Mouse (Mus musculus): ENCODE data around the gene Kmt5c. TPM values are rescaled to one million over a fixed set of nuclear protein-coding genes. Genes with fewer than 3 reads are reported as not detected.

Kmt5c gene
- 22.8 and 37.7 TPM in 2 replicates for polyA plus RNA-seq (2015; fragmentation: Nextera tagmentation; extraction: Ambion mirVana)

DNA sequence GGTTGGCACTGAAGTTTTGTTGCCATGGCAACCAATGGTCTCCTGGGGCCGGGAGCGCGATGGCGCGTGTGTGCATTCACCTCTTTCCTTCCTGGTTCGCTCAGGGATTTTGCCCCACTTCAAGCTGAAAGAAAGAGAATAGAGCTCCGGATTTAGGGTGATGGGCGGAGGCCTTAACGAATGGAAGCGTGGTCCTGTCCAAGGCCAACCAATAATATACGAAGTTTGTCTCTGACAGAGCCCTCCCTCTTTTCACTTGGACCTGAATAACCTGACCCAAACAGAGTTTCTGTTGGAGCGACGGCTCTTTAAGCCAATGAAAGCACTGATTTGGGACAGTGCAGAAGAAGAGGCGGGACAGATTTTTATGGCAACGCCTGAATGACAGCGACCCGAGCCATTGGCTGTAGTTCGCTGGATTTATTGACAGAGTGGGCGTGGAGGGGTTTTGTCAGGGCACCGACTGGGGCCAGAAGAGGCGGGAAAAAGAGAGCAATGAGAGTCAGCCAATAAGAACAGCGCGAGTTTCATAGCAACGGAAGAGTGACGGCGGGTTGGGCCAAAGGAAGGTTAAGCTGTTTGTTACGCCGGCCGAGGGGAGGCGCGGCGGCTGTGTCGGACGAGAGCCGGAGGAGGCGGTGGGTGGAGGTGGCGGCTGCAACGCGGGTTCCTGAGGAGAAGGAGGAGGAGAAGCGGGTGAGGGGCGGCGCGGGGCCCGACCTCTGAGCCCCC lies at the start of gene Kmt5c:
TSS of gene Kmt5c (plus strand) at position 572 of the 732 bp plus-strand sequence.

DNA sequence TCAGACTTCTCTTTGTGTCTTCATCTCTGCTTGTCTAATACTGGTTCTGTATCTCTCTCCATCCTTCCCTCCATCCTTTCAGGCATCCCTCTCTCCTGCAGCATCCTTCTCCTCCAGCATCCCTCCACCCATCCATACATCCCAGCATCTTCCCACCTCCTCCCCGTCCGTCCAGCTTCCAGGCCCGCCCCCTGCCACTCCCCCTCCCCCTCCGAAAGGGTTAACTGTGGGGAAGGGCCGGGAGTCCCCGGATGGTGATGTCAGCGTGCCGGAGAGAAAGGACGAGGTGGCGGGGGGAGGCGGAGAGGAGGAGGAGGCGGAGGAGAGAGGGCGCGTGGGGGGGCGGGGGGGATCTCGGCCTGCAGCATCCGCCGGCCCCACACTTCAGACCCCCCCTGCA lies 49.5 kb upstream of the Kmt5c start, which contains the start of gene Brsk1:
TSS of gene Brsk1 (plus strand) at position 218 of the 400 bp plus-strand sequence.

DNA sequence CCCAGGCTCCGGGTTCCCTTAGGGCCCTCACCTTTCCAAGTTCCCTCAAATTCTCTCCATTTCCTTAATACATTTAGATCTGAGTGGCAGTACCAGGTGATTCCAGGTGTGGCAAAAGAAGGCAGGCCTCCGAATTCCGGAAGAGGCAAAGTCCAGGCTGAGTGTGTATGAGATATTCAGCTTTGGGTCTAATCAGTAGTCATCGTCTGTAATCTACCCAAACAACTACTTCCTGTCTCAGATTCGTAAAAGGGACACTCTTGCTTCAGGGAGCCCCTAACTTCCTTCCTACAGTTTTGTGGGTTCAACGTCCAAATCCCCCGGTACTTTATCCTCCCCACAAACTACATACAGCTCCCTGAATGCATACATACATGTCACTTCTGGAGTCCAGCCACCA lies 14.7 kb upstream of the Kmt5c start, which contains the start of gene Tmem150b:
TSS of gene Tmem150b (minus strand) at position 81 of the 400 bp plus-strand sequence.

DNA sequence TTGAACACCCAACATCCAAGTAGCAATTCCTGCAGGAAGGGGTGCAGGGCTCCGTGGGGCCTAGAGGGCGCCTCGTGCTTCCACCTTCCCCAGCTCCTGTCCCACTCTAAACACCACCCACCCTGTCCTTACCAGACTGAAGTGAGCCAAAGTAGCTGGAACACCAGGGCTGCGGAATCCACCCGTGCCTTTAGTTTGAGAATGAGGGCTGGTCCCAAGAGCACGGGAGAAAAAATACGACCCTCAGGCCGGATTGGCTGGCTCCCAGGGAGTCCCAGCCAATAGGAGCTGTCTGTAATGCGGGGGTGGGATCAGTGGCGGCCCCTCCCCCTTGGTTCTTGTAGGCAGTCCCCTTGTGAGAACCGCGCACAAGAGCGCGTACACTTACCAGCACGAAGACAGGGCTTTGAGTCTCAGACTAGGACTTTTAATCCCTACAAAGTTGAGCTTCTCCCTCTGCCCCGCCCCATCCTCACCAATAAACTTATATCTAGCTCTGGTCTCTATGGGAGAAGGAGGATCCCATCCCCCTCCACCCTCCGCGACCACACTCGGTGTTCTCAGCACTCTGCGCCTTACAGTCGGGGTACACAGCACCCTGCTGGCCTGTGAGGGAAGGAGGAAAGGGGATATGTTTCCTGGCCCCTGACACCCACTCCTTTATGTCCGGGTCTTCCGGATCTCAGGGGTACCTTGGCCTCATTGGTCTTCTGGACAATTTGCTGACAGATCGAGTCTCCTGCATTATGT lies 13.1 kb downstream of the Kmt5c start, which contains the start of gene Cox6b2:
TSS of gene Cox6b2 (minus strand) at position 274 of the 750 bp plus-strand sequence.

DNA sequence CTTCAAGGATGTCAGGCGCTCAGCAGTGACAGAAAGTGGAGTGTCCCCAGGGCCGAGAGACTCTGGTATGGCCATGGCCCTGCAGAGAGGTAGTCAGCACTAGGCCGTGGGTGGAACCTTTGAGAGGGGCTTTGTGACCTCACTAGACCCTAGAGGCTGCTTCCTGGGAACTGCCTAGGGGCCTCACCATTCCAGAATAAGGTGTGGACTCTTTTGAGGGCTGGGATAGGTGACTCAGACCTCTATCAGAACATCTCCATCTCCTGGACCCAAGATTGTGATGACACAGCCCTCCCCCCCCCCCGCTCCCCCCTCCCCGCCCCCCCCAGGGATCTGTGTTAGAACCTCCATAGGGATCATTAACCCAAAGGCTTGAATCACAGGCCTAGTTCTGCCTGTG lies 31.3 kb downstream of the Kmt5c start, which contains the start of gene Fam71e2:
TSS of gene Fam71e2 (minus strand) at position 101 of the 400 bp plus-strand sequence.

DNA sequence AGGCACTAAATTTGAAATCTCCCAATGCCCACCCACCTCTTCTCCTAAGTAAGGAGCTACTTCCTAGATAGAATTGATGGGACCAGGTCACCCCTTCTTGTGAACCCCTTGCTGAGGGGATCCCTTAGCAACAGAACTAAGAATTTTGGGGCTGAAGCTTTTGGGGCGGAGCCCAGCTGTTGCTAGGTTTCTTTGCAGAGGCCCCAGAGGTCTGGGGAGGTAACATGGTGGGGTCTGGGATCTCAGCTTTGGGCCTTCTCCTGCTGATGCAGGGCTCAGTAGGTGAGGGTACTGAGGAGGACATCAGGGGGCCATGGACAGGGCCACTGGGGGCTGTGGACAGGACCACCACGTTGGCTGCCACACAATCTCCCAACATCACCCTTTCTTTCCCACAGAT lies 42.8 kb downstream of the Kmt5c start, which contains the start of the genes Il11 and Tmem190:
TSS of gene Il11 (minus strand) at position 101 of the 400 bp plus-strand sequence.
TSS of gene Tmem190 (plus strand) at position 179 of the 400 bp plus-strand sequence.

DNA sequence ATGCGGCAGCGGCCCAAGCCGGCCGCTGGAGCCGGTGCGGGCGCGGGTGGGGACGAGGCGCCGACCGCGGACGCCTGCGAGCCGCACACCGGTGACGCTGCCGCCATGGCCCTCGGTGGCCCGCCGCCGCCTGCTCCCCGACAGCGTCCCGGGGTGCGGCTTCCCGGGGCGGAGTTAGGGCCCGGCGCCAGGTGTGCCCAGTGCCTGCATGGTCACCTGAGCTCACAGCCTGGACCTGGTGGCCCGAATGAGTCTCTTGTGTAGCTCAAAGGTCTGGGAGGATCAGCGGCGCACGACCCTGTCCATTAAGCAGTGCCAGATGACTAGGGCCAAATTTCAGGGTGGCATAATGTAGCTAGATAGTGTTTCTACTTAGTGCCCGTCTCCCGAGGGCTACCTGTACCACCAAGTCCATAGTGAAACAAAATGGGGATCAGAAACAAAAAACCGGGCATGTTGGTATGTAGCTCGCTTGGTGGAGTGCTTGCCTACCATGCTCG lies 49.6 kb downstream of the Kmt5c start, which contains the start of gene Tmem238:
TSS of gene Tmem238 (minus strand) at position 221 of the 500 bp plus-strand sequence.

DNA sequence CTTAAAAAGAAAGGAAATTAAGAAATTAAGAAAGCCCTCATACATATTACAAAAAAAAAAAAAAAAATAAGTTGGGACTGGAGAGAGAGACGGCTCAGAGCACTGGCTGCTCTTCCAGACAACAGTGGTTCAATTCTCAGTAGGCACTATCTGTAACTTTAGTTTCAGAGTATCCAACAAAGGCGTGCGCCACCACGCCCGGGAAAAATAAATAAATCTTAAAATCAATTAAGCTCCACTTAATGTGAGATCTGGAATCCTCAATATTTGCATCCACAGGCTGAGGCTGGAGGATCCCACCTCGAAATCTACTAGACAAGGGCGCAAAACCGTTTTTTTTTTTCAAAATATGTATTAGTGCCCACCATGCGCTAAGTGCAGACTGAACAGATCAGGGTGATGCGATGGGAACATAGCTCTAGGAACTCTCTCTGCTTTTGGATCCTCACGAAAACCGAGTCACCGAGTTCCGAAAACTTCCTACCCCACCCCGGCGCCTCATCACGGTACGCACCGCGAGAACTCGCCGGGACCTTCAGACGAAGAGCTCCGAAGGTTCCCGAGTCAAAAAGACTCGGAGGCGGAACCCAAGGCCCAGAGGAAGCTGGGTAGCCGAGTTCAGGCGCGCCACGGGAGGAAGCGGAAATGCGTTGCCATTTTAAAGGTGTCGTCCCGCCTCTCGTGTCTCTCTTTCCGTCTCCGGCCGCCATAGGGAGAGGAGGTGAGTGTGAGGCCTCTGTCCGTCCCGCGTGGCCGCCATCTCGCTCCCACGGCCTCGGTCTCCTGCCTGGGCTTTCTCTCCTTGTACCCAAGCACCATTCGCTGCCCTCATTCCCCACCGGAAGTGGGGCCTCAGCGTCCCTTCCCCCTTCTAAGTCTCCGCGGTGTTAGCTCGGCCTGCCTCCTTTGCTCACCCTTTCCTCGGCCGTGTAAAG lies 52.6 kb downstream of the Kmt5c start, which contains the start of gene Rpl28:
TSS of gene Rpl28 (plus strand) at position 597 of the 935 bp plus-strand sequence.

Other genes starting within 250 kb of the Kmt5c start
- gene Ppp1r12c, start 238.4 kb upstream of the Kmt5c start, polyA plus RNA-seq (2015; fragmentation: Nextera tagmentation; extraction: Ambion mirVana), result 26.2 and 35.8 TPM in 2 replicates
- 9.3 and 14.3 TPM in 2 replicates for gene Tnnt1, start 223.7 kb upstream of the Kmt5c start, polyA plus RNA-seq (2015; fragmentation: Nextera tagmentation; extraction: Ambion mirVana)
- gene Tnni3, start 215.9 kb upstream of the Kmt5c start, polyA plus RNA-seq (2015; fragmentation: Nextera tagmentation; extraction: Ambion mirVana), result 2.3 and 6.7 TPM in 2 replicates
- 0.79 and 0.95 TPM in 2 replicates for gene Dnaaf3, start 207.7 kb upstream of the Kmt5c start, polyA plus RNA-seq (2015; fragmentation: Nextera tagmentation; extraction: Ambion mirVana)
- gene Syt5, start 192.6 kb upstream of the Kmt5c start, polyA plus RNA-seq (2015; fragmentation: Nextera tagmentation; extraction: Ambion mirVana), result 18.2 and 32.3 TPM in 2 replicates
- 0.03 TPM in 1 of 2 replicates, not detected in the other for gene Ptprh, start 136.1 kb upstream of the Kmt5c start, polyA plus RNA-seq (2015; fragmentation: Nextera tagmentation; extraction: Ambion mirVana)
- gene Tmem86b, start 108.7 kb upstream of the Kmt5c start, polyA plus RNA-seq (2015; fragmentation: Nextera tagmentation; extraction: Ambion mirVana), result 1.1 and 1.4 TPM in 2 replicates
- gene Ppp6r1, start 81.1 kb upstream of the Kmt5c start, polyA plus RNA-seq (2015; fragmentation: Nextera tagmentation; extraction: Ambion mirVana), result 6.7 and 6.9 TPM in 2 replicates
- 70.6 and 80.3 TPM in 2 replicates for gene Hspbp1, start 55.0 kb upstream of the Kmt5c start, polyA plus RNA-seq (2015; fragmentation: Nextera tagmentation; extraction: Ambion mirVana)
- 0.59 and 1.2 TPM in 2 replicates for gene Brsk1, start 49.5 kb upstream of the Kmt5c start, polyA plus RNA-seq (2015; fragmentation: Nextera tagmentation; extraction: Ambion mirVana)
- 0.10 and 0.24 TPM in 2 replicates for gene Tmem150b, start 14.9 kb upstream of the Kmt5c start, polyA plus RNA-seq (2015; fragmentation: Nextera tagmentation; extraction: Ambion mirVana)
- gene Cox6b2, start 13.0 kb downstream of the Kmt5c start, polyA plus RNA-seq (2015; fragmentation: Nextera tagmentation; extraction: Ambion mirVana), result 53.7 and 57.2 TPM in 2 replicates
- gene Fam71e2, start 31.2 kb downstream of the Kmt5c start, polyA plus RNA-seq (2015; fragmentation: Nextera tagmentation; extraction: Ambion mirVana), result not detected in 2 replicates
- 0.33 and 0.82 TPM in 2 replicates for gene Il11, start 42.7 kb downstream of the Kmt5c start, polyA plus RNA-seq (2015; fragmentation: Nextera tagmentation; extraction: Ambion mirVana)
- 0.38 TPM in 1 of 2 replicates, not detected in the other for gene Tmem190, start 42.8 kb downstream of the Kmt5c start, polyA plus RNA-seq (2015; fragmentation: Nextera tagmentation; extraction: Ambion mirVana)
- 12.5 and 21.8 TPM in 2 replicates for gene Tmem238, start 49.5 kb downstream of the Kmt5c start, polyA plus RNA-seq (2015; fragmentation: Nextera tagmentation; extraction: Ambion mirVana)
- gene Rpl28, start 52.8 kb downstream of the Kmt5c start, polyA plus RNA-seq (2015; fragmentation: Nextera tagmentation; extraction: Ambion mirVana), result 286 and 311 TPM in 2 replicates
- gene Ube2s, start 72.5 kb downstream of the Kmt5c start, polyA plus RNA-seq (2015; fragmentation: Nextera tagmentation; extraction: Ambion mirVana), result 144 and 154 TPM in 2 replicates
- gene Shisa7, start 104.6 kb downstream of the Kmt5c start, polyA plus RNA-seq (2015; fragmentation: Nextera tagmentation; extraction: Ambion mirVana), result 0.61 and 1.1 TPM in 2 replicates
- 38.4 and 57.5 TPM in 2 replicates for gene Isoc2b, start 130.1 kb downstream of the Kmt5c start, polyA plus RNA-seq (2015; fragmentation: Nextera tagmentation; extraction: Ambion mirVana)
- 0.95 and 1.2 TPM in 2 replicates for gene Isoc2a, start 137.0 kb downstream of the Kmt5c start, polyA plus RNA-seq (2015; fragmentation: Nextera tagmentation; extraction: Ambion mirVana)
- 0.09 and 0.10 TPM in 2 replicates for gene Gm36210, start 166.4 kb downstream of the Kmt5c start, polyA plus RNA-seq (2015; fragmentation: Nextera tagmentation; extraction: Ambion mirVana)
- gene Zfp628, start 175.1 kb downstream of the Kmt5c start, polyA plus RNA-seq (2015; fragmentation: Nextera tagmentation; extraction: Ambion mirVana), result 3.5 and 4.1 TPM in 2 replicates
- gene Nat14, start 181.9 kb downstream of the Kmt5c start, polyA plus RNA-seq (2015; fragmentation: Nextera tagmentation; extraction: Ambion mirVana), result 6.9 and 7.6 TPM in 2 replicates
- gene Ssc5d, start 185.7 kb downstream of the Kmt5c start, polyA plus RNA-seq (2015; fragmentation: Nextera tagmentation; extraction: Ambion mirVana), result 3.6 and 3.7 TPM in 2 replicates
- 0.19 TPM in 1 of 2 replicates, not detected in the other for gene Sbk2, start 224.3 kb downstream of the Kmt5c start, polyA plus RNA-seq (2015; fragmentation: Nextera tagmentation; extraction: Ambion mirVana)
- gene Sbk3, start 231.1 kb downstream of the Kmt5c start, polyA plus RNA-seq (2015; fragmentation: Nextera tagmentation; extraction: Ambion mirVana), result 0.18 TPM in 1 of 2 replicates, not detected in the other

All from adrenal gland, postnatal 0 days (tissue).